Mouse (Mus musculus): ENCODE results near the gene Gm20521. TPM values are rescaled to one million over a fixed set of nuclear protein-coding genes. Genes with fewer than 3 reads are reported as not detected.
A peak's percentile ranks its signal among the peaks of the same experiment; 100 is the strongest.

Gm20521 gene
- 1 to 10 TPM in 1 of 2 experiments, not detected in 1; 1.6 TPM for total RNA-seq (2021)

- intact Hi-C loops (cut with DNase I), result no loop called here
- DNase-seq, result peak; percentile 88 to 89
Observed at GRCm38 (mm10) chr14:54883154-54884021, at the start of gene Gm20521, which contains the start of gene Bcl2l2. Gm20521 (plus strand) TSS chr14:54883441. Bcl2l2 (plus strand) TSS chr14:54883377.

GRCm38 (mm10) chr14:54843461-54843860, 39.8 kb upstream of the Gm20521 start:
- peak; percentile 5 to 22 for DNase-seq

GRCm38 (mm10) chr14:54855726-54856125, 27.5 kb upstream of the Gm20521 start:
- intact Hi-C loops (cut with DNase I), result no loop called here
- no peak for DNase-seq

More at GRCm38 (mm10) chr14:54843461-54843860, 39.8 kb upstream of the Gm20521 start:
- intact Hi-C loops (cut with DNase I), result loop anchor here (2.0 to 5.0 kb wide), 3 partner anchors 17 to 259 kb away; partner anchors contain the start of gene Ngdn

GRCm38 (mm10) chr14:54856703-54857102, 26.5 kb upstream of the Gm20521 start:
- no peak for DNase-seq
- intact Hi-C loops (cut with DNase I), result no loop called here

GRCm38 (mm10) chr14:54857891-54858290, 25.4 kb upstream of the Gm20521 start:
- no peak for DNase-seq
- intact Hi-C loops (cut with DNase I), result no loop called here

GRCm38 (mm10) chr14:54860511-54860910, 22.7 kb upstream of the Gm20521 start:
- peak; percentile 44 to 71 for DNase-seq
- intact Hi-C loops (cut with DNase I), result loop anchor here (1.0 to 2.0 kb wide), 2 partner anchors 18 to 146 kb away; no protein-coding TSS in a partner anchor

GRCm38 (mm10) chr14:54863501-54864312, 19.5 kb upstream of the Gm20521 start:
- peak; percentile 95 for DNase-seq
- intact Hi-C loops (cut with DNase I), result loop anchor here (1.0 kb wide), 1 partner anchor 12 kb away; no protein-coding TSS in a partner anchor

GRCm38 (mm10) chr14:54864313-54865036, 18.8 kb upstream of the Gm20521 start:
- intact Hi-C loops (cut with DNase I), result no loop called here
- DNase-seq, result no peak

GRCm38 (mm10) chr14:54865626-54866025, 17.6 kb upstream of the Gm20521 start:
- intact Hi-C loops (cut with DNase I), result no loop called here
- no peak for DNase-seq

GRCm38 (mm10) chr14:54866268-54866667, 17.0 kb upstream of the Gm20521 start:
- DNase-seq, result no peak
- intact Hi-C loops (cut with DNase I), result no loop called here

- DNase-seq, result no peak
- intact Hi-C loops (cut with DNase I), result no loop called here
Observed at GRCm38 (mm10) chr14:54866936-54867335, 16.3 kb upstream of the Gm20521 start.

- DNase-seq, result no peak
- intact Hi-C loops (cut with DNase I), result no loop called here
Observed at GRCm38 (mm10) chr14:54868026-54868425, 15.2 kb upstream of the Gm20521 start.

- intact Hi-C loops (cut with DNase I), result no loop called here
- DNase-seq, result no peak
Observed at GRCm38 (mm10) chr14:54870861-54871260, 12.4 kb upstream of the Gm20521 start, which contains the start of gene Homez. Homez (minus strand) TSS chr14:54870961.

- no peak for DNase-seq
- intact Hi-C loops (cut with DNase I), result no loop called here
Observed at GRCm38 (mm10) chr14:54874165-54874564, 9.1 kb upstream of the Gm20521 start.

- intact Hi-C loops (cut with DNase I), result loop anchor here (1.0 kb wide), 1 partner anchor 13 kb away; no protein-coding TSS in a partner anchor
- DNase-seq, result peak in 1 of 2 experiments; percentile 33
Observed at GRCm38 (mm10) chr14:54875844-54876538, 7.2 kb upstream of the Gm20521 start.

GRCm38 (mm10) chr14:54876539-54877047, 6.6 kb upstream of the Gm20521 start:
- intact Hi-C loops (cut with DNase I), result no loop called here
- peak; percentile 89 to 91 for DNase-seq

- intact Hi-C loops (cut with DNase I), result no loop called here
- peak; percentile 72 to 74 for DNase-seq
Observed at GRCm38 (mm10) chr14:54877048-54877715, 6.1 kb upstream of the Gm20521 start, which contains the start of gene Ppp1r3e. Ppp1r3e (minus strand) TSS chr14:54877550.

GRCm38 (mm10) chr14:54884022-54884712, 926 bp downstream of the Gm20521 start:
- intact Hi-C loops (cut with DNase I), result no loop called here
- no peak for DNase-seq
